Mouse (Mus musculus): ENCODE results near the gene Tgfa. TPM values are rescaled to one million over a fixed set of nuclear protein-coding genes. Genes with fewer than 3 reads are reported as not detected.

The Tgfa gene
- polyA plus RNA-seq, 1 experiment from 2014 or later = 2.4 TPM

DNA sequence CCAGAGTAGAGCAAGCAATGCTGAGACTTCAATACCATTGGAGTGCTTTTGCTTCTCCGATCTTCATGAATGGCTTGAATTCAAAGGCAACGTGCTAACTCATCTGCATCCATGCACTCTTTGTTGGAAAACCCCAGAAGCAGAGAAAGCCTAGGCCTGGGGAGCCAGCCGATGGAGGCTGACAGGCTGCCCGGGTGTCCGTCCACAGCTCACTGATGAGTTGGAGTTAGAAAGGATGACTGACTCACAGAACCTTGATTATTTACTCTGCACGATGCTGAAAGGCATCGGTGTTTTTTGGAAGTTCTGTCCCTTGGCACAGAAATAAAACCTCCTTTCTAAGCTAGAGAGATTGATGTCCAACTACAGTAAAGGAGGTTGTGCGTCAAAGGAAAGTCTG is 55.8 kb downstream of the Tgfa start:
- H3K9me3 ChIP-seq = no peaks in the 10 kb centered on the region
- no peak overlapping the region for H3K4me3 ChIP-seq
- no peaks in the 10 kb centered on the region for H3K36me3 ChIP-seq (replicated peaks)
- H3K4me1 ChIP-seq = peaks cover 28% of the 10 kb centered on the region
- 0 out of 2 replicates have a peak, but pooled peaks cover 4% of the 10 kb centered on the region for H3K27me3 ChIP-seq (replicated peaks; ENCODE audit: low read depth, poor library complexity, severe bottlenecking)
- H3K27ac ChIP-seq (replicated peaks) = no peak overlapping the region
- WGBS = 84% methylated on average over 8 of the region's 8 CpGs
- DNase-seq (ENCODE audit: low spot score) = no peak

DNA sequence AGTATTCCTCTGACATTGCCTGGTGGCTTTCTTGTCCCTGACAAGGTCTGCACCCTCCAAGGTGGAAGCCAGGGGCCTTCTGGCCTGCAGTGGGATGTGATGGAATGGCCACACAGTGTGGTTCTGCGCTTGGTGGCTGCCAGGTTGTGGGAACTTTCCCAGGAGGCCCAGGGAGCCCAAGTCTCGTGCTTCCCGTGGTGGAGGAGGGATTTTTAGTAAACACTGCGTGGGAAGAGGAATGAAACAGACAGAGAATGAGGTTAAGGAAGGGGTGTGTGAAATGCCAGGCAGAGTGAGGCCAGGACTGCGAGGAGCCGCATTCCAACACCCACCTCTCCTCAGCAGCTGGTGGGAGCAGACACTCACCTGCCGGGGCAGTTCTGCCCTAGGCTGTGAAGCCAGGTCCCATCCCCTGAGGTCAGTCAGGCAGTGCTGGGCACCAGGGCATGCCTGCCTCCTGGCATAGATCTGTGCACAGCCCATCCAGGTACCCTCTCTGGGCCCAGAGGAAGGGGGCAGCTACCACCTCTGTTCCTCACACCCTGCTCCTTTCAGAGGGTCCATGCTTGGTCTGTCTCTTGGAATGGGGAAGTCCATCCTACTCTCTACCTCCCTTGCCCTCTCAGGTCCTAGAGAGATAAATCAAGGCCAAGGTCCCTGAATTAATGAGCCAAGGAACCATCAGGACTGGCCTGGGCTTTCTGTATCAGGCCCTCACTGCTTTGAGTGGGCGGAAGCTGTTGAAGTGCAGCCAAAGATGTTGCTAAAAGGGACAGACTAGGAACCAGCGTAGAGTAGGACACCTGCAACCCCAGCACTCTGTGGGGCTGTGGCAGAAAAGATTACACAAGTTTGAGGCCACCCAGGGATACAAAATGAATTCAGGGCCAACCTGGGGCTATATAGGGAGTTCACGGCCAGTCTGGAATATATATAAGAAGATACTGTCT is 57.4 kb downstream of the Tgfa start:
- 74% methylated on average over 10 of the region's 10 CpGs for WGBS

DNA sequence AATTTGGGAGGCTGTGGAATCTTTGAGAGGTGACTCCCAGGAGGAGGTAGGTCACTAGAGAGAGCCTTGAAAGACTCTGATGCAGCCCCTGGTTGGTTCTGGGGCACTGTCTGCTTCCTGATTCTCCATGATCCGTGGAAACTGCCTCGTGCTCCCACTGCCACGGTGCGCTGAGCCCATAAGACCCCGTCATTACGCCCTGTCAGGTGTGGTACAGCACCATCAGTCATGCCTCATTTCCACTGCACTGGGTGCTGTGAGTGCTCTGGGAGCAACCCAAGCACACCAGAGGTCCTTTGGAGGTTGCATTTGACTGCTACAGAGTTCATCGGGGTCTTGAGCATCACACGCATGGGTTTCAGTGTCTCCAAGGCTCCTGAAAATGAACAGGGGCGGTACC is 60.9 kb downstream of the Tgfa start:
- 90% methylated on average over 9 of the region's 9 CpGs for whole genome bisulfite sequencing
- Histone ChIP-seq H3K27me3 (replicated peaks; ENCODE audit: low read depth, poor library complexity, severe bottlenecking) (no peaks in the 10 kb centered on the region), H3K27ac (replicated peaks) (no peak overlapping the region), H3K4me3 (no peak overlapping the region), H3K9me3 (no peaks in the 10 kb centered on the region), H3K4me1 (peaks cover 7% of the 10 kb centered on the region; the same call in 1 of the 2 replicates), H3K36me3 (replicated peaks) (no peaks in the 10 kb centered on the region)
- no peak for DNase-seq (ENCODE audit: low spot score)

More for the DNA sequence above, 57.4 kb downstream of the Tgfa start:
- DNase-seq (ENCODE audit: low spot score) = no peak
- H3K36me3 ChIP-seq (replicated peaks) = no peaks in the 10 kb centered on the region
- peaks cover 22% of the 10 kb centered on the region for H3K4me1 ChIP-seq
- H3K9me3 ChIP-seq = no peaks in the 10 kb centered on the region
- peak overlapping the region; percentile 24; the same call in 1 of the 2 replicates for H3K27ac ChIP-seq (replicated peaks)
- H3K4me3 ChIP-seq = no peak overlapping the region
- 0 out of 2 replicates have a peak, but pooled peaks cover 4% of the 10 kb centered on the region for H3K27me3 ChIP-seq (replicated peaks; ENCODE audit: low read depth, poor library complexity, severe bottlenecking)

DNA sequence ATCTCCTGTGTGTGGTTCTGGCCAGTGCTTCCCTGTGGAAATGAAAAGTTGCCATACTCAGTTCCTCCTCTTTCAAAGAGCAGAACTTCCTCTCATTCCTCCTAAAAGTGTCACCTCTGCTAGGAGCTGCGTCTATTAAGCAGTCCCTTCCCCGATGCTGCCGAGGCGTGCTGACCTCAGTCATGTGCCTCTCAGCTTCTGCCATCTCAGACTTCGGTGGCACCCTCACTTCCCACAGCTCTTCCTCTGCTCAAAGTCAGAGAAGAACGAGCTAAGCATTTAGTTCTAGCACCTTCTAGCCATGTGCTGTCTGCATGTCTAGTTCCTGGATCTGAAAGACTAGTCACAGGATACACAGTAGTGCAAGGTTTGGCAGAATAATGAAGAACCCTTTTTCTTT is 64.2 kb downstream of the Tgfa start:
- Histone ChIP-seq H3K4me3 (no peak overlapping the region), H3K36me3 (replicated peaks) (no peaks in the 10 kb centered on the region), H3K9me3 (no peaks in the 10 kb centered on the region), H3K27ac (replicated peaks) (no peak overlapping the region), H3K27me3 (replicated peaks; ENCODE audit: low read depth, poor library complexity, severe bottlenecking) (no peaks in the 10 kb centered on the region), H3K4me1 (no peaks in the 10 kb centered on the region)
- 87% methylated on average over 6 of the region's 6 CpGs for WGBS
- no peak for DNase-seq (ENCODE audit: low spot score)

DNA sequence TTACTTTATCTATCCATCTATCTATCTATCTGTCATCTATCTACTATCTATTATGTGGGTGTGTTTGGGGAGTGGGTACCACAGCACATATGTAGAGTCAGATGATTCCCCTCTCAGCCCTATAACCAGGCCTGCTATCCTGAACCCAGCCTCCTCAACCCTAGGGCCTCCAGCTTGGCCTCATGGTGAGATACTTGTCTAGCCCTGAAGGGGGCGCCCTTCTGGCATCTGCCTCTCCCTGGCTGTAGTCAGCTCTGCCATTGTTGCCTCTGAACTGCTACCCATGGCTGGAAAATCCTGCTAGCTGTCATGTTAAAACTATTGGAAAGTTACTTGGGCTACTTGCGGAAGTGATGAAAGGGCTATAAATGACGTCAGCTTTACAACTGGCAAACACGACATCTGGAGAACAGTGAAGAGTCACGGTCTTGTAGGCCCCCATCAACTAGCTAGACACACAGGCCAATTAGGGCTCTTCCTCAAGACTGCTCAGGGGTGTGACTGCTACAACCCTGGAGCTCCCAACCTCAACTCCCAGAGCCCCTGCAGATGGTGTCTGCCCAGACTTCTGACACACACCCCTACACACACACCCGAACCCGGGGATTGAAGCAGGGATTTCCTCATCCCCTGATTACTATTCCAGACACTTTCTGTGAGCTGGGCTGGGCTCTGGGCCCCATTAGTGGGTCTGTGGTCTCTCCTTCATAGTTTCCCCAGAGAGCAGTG is 65.5 kb downstream of the Tgfa start:
- Histone ChIP-seq H3K27ac (replicated peaks) (no peak overlapping the region), H3K36me3 (replicated peaks) (no peaks in the 10 kb centered on the region), H3K4me1 (0 out of 2 replicates have a peak, but pooled peaks cover 3% of the 10 kb centered on the region), H3K4me3 (no peak overlapping the region), H3K27me3 (replicated peaks; ENCODE audit: low read depth, poor library complexity, severe bottlenecking) (no peaks in the 10 kb centered on the region), H3K9me3 (no peaks in the 10 kb centered on the region)
- 75% methylated on average over 7 of the region's 7 CpGs for WGBS
- DNase-seq (ENCODE audit: low spot score) = no peak

DNA sequence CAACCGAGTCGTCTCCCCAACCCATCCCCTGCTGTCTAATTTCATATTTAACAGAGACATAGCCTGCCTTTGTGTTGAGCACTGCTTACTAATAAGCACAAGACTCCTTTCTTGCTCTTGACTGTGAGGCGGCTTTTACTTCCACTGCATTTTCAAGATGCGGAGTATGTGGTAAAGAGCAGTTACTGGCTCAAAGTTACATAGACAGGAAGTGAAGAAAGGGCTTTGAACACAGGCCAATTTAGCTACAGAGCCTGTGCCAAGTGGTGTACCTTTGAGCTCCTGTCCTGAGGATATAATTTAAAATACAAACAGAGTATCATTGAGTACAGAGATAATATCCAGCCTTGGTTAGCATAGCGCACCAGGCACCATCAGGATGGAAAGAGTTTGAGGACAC is 71.8 kb downstream of the Tgfa start:
- Histone ChIP-seq H3K27ac (replicated peaks) (no peak overlapping the region), H3K4me1 (peaks cover 19% of the 10 kb centered on the region), H3K9me3 (no peaks in the 10 kb centered on the region), H3K27me3 (replicated peaks; ENCODE audit: low read depth, poor library complexity, severe bottlenecking) (no peaks in the 10 kb centered on the region), H3K4me3 (no peak overlapping the region), H3K36me3 (replicated peaks) (no peaks in the 10 kb centered on the region)
- no peak for DNase-seq (ENCODE audit: low spot score)
- 89% methylated on average over 5 of the region's 5 CpGs for WGBS

DNA sequence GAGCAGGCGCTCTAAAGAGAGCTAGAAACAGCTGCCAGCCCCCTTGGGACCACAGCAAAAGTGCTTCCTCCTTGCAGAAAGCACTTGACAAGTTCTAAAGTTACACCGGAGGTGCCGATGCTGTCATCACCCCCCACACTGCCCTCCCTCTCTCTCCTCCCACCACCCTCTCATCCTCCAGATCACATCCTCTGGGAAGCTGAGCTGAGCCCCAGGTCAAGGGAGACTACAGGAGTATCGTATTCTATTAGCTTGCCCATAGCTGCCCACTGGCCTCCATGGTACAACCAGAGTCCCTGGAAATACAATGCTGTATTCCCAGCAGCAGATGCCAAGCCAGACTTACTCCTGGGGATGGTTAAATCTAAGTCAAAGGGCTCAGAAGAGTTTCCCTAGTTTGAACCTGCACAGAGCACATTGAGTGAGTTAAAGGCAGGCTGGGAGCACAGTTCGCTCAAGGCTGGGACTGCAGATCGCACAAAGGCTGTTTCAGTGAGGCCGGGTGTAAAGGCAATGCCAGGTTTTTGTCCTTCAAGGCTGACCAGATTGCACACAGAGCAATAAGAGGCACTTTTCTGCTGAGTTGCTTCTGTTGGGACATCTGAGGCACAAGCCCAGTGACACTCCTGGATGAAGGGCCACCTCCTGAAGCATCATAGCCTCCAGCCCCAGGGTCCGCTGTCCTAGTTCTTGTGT is 75.5 kb downstream of the Tgfa start:
- no peak overlapping the region for H3K4me3 ChIP-seq
- 69% methylated on average over 8 of the region's 8 CpGs for WGBS
- H3K9me3 ChIP-seq = no peaks in the 10 kb centered on the region
- DNase-seq (ENCODE audit: low spot score) = peak; percentile 26
- peaks cover 22% of the 10 kb centered on the region for H3K4me1 ChIP-seq
- no peaks in the 10 kb centered on the region for H3K36me3 ChIP-seq (replicated peaks)
- no peaks in the 10 kb centered on the region for H3K27me3 ChIP-seq (replicated peaks; ENCODE audit: low read depth, poor library complexity, severe bottlenecking)
- H3K27ac ChIP-seq (replicated peaks) = peak overlapping the region; percentile 44; the same call in 1 of the 2 replicates

DNA sequence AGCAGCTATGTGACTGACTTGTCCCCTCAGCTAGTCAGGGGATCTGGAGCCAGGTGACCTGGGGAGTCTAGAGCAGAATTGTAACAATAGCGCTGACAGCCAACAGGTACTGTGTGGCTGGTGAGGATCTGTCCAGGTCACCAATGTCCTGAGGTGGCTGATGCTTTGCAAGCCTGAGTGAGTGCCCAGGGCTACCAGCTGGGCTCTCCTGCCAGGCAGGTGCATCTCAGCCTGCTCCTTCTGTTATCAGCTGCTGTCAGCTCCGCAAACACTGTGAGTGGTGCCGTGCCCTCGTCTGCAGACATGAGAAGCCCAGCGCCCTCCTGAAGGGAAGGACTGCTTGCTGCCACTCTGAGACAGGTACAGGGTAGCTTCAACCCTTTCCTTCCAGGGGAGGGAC is 76.1 kb downstream of the Tgfa start:
- DNase-seq (ENCODE audit: low spot score) = no peak
- Histone ChIP-seq H3K4me3 (no peak overlapping the region), H3K27me3 (replicated peaks; ENCODE audit: low read depth, poor library complexity, severe bottlenecking) (no peaks in the 10 kb centered on the region), H3K4me1 (peaks cover 22% of the 10 kb centered on the region), H3K9me3 (no peaks in the 10 kb centered on the region), H3K27ac (replicated peaks) (no peak overlapping the region), H3K36me3 (replicated peaks) (no peaks in the 10 kb centered on the region)
- WGBS = 88% methylated on average over 5 of the region's 5 CpGs

DNA sequence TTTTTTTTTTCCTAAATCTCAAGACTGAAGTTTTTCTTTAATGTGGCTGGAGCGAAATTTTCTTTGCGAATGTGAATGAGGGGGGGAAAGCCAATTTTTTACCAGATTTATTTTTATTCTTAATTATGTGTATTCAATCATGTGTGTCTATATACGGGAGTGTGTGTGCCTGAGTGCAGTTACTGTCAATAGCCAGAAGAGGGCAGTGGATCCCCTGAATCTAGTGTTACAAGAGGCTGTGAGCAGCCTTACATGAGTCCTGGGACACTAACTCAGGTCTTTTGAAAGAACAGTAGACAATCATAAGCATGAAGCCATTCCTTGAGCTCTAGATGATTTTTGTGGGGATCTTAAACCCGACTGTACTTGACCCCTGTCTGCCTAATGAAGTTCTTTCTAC is 80.7 kb downstream of the Tgfa start:
- Histone ChIP-seq H3K27me3 (replicated peaks; ENCODE audit: low read depth, poor library complexity, severe bottlenecking) (no peaks in the 10 kb centered on the region), H3K4me1 (peaks cover 10% of the 10 kb centered on the region), H3K27ac (replicated peaks) (no peak overlapping the region), H3K4me3 (no peak overlapping the region), H3K9me3 (no peaks in the 10 kb centered on the region), H3K36me3 (replicated peaks) (no peaks in the 10 kb centered on the region)
- WGBS = 93% methylated on average over 4 of the region's 4 CpGs
- DNase-seq (ENCODE audit: low spot score) = no peak

DNA sequence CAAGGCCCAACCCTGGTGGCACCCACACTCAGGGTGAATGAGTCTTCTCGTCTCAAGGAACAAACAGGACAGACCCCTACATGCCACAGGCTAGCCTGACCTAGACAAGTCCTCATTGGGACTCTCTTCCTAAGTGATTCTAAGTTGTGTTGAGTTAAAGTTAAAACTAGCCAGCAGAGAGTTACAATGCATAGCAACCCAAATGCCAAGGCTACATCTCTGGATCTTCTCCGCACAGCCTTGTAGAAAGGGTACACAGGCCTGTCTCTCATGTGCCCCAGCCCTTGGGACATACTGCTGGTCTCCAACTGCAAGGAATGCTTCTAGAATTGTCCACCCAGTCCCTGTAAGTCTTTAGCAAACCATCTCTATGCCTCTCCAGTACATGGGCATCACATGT is 81.8 kb downstream of the Tgfa start:
- Histone ChIP-seq H3K27ac (replicated peaks) (no peak overlapping the region), H3K36me3 (replicated peaks) (no peaks in the 10 kb centered on the region), H3K4me1 (0 out of 2 replicates have a peak, but pooled peaks cover 5% of the 10 kb centered on the region), H3K4me3 (no peak overlapping the region), H3K9me3 (no peaks in the 10 kb centered on the region), H3K27me3 (replicated peaks; ENCODE audit: low read depth, poor library complexity, severe bottlenecking) (no peaks in the 10 kb centered on the region)
- 94% methylated on average over 2 of the region's 2 CpGs for WGBS
- DNase-seq (ENCODE audit: low spot score) = no peak

DNA sequence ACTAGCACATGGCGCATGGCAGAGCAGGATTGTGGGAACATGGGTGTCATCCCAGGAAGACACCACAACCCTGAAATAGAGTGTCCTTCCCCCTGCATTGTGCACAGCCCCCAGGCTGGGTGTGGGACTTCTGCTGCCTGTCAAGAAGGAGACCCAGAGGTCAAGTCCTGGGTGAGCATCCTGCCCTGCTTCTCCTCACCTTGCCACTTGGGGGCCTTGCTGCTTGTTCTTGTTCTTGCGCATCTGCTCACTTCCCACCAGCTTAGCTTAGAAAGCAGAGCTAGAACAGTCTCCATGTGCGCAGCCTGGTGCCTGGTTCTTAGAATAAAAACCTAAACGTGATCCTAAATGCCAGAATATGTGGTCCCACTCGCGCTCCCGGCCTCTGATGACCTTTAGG is 82.6 kb downstream of the Tgfa start:
- Histone ChIP-seq H3K9me3 (no peaks in the 10 kb centered on the region), H3K36me3 (replicated peaks) (no peaks in the 10 kb centered on the region), H3K4me3 (no peak overlapping the region), H3K27ac (replicated peaks) (no peak overlapping the region), H3K4me1 (0 out of 2 replicates have a peak, but pooled peaks cover 5% of the 10 kb centered on the region), H3K27me3 (replicated peaks; ENCODE audit: low read depth, poor library complexity, severe bottlenecking) (no peaks in the 10 kb centered on the region)
- DNase-seq (ENCODE audit: low spot score) = no peak
- 74% methylated on average over 7 of the region's 7 CpGs for WGBS

DNA sequence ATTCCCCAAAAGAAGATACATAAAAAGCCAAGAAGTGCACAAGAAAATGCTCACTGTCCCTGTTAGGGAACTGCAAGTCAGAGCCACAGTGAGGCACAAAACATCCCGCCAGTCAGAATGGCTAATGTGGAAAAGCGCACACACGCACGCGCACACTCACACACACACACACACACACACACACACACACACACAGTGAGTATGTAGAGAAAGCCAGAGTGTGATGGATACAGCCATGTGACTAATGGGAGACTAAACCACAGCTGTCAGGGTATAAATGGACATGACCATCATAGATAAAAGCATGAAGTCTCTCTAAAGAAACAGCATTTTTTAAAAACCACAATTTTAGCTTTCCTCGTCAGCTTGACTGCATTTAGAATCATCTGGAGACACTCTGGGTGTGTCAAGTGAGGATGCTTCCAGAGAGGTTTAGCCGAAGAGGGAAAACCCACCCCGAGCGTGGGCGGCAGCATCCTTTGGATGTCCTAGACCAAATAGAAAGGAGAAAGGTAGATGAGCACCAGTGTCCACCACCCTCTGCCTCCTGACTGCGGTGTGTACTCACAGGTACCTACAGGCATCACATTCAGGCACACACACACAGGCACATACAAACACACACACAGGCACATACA is 86.7 kb downstream of the Tgfa start:
- H3K27ac ChIP-seq (replicated peaks) = no peak overlapping the region
- no peaks in the 10 kb centered on the region for H3K4me1 ChIP-seq
- 92% methylated on average over 11 of the region's 11 CpGs for WGBS
- H3K27me3 ChIP-seq (replicated peaks; ENCODE audit: low read depth, poor library complexity, severe bottlenecking) = no peaks in the 10 kb centered on the region
- H3K36me3 ChIP-seq (replicated peaks) = no peaks in the 10 kb centered on the region
- H3K4me3 ChIP-seq = no peak overlapping the region
- DNase-seq (ENCODE audit: low spot score) = no peak
- no peaks in the 10 kb centered on the region for H3K9me3 ChIP-seq

Data from embryonic facial prominence, embryonic 10.5 days (tissue).